Mouse (Mus musculus): ENCODE measurements around the gene Nr2c2.
"Not testable (repeated sequence)": the region's sequence is repeated elsewhere in the genome, so short reads cannot be mapped to it uniquely, and the experiment has no call there.

The Nr2c2 gene

GRCm38 (mm10) chr6:92091130-92091591 is at the start of gene Nr2c2:
Nr2c2 (plus strand) TSS chr6:92091390.
- DNase-seq (ENCODE audit: low spot score) = peak; percentile 89

- peak; percentile 57 for DNase-seq (ENCODE audit: low spot score)
These were observed 49.1 kb upstream of the Nr2c2 start for GRCm38 (mm10) chr6:92042055-92042454.

DNA sequence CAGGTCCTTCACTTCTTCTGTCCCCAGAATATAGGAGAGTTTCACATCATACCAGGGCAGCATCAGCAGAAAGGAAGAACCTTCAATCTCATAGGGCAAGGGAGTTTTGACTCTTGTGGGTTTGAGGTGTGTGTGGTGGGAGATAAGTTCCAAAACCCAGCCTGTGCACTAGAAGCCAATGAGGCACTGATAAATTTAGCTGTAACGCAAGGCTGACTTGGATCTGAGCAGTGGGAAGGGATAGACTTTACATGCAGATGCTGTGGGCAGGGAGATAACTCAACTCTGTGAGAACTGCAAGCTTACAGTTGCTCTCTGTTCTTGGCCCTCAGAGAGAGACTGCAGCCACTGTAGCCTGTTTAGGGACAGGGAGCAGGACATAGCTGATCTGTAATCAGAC is 48.3 kb upstream of the Nr2c2 start:
- no peak for DNase-seq (ENCODE audit: low spot score)

GRCm38 (mm10) chr6:92057768-92058167 is 33.4 kb upstream of the Nr2c2 start:
- DNase-seq (ENCODE audit: low spot score) = no peak

DNA sequence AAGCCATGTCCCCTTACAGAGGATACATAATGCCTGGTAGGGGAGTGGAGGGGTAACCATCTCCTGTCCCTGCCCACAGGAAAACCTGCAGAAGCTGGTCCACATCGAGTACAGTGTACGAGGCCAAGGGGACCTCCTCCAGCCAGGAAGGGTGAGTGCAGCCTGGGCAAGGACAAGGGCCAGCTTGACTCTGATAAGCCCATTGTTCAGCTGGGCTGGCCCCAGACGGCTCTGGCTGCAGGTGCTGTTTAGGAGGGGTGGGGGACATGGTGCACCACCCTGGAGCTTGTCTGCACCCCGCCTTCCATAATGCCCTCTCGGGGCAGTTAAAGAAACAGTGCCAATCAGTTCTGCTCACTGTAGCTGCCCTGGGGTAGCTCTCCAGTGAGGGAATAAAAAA is 29.5 kb upstream of the Nr2c2 start:
- peak; percentile 13 for DNase-seq (ENCODE audit: low spot score)

DNA sequence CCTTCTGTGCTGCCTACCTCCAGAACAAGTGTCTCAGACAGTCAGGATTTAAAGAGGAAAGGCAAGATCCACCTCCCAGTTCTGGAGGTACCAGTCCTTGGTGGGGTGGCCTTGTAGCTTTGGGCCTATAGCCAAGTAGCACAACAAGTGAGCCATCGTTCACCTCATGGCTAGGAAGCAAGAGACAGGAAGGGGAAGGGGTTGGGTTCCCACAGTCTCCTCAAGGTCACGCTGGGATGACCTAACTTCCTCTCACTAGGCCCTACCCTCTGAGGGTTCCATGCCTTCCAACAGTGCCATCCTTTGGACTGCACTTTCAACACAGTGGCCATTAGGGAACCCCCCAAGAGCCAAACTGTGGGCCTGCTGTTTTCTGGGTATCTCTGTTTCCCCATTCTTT is 27.7 kb upstream of the Nr2c2 start:
- DNase-seq (ENCODE audit: low spot score) = peak; percentile 12

DNA sequence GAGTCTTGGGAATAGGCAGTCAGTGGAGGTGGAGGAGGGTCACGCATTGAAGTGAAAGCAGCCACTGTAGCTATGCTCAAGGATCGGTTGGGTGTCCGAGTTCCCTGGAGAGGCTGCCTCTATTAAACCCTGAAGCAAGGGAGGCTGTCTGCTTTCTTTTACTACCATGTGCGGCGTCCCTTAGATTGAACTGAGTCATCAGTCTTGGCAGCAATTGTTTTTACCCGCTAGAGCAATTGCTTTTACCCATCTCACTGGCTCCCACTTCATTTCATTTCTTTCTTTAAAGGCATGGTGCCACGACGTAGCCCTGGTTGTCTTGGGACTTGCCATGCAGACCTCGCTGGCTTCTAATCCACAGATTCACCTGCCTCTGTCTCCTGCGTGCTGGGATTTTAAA is 27.1 kb upstream of the Nr2c2 start:
- DNase-seq (ENCODE audit: low spot score) = no peak

GRCm38 (mm10) chr6:92065721-92066496 is 25.3 kb upstream of the Nr2c2 start:
- DNase-seq (ENCODE audit: low spot score) = peak; percentile 34

- DNase-seq (ENCODE audit: low spot score) = peak; percentile 70
These were observed 23.9 kb upstream of the Nr2c2 start for GRCm38 (mm10) chr6:92067146-92067790.

GRCm38 (mm10) chr6:92071121-92071839 is 19.9 kb upstream of the Nr2c2 start:
- DNase-seq (ENCODE audit: low spot score) = peak; percentile 39

GRCm38 (mm10) chr6:92080730-92081129 is 10.5 kb upstream of the Nr2c2 start:
- DNase-seq (ENCODE audit: low spot score) = no peak

DNA sequence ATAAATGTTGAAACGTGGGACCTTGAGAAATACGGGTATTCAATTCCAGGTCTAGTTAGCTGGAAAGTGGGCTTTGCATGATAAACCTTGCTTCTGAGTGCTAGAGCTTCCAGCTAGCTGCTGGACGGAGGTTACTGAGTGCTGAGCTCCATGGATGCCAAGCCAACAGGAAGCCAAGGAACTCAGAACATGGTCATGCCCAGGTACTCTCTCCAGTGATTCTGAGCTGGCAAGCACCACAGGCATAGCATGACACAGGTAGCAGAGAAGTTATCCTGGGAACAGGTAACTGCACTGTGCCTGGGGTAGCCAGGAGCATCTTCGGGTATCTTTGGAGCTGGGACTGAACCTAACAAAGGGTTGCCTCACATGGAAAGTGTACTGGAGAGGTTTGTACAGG is 8.4 kb upstream of the Nr2c2 start:
- DNase-seq (ENCODE audit: low spot score) = no peak

DNA sequence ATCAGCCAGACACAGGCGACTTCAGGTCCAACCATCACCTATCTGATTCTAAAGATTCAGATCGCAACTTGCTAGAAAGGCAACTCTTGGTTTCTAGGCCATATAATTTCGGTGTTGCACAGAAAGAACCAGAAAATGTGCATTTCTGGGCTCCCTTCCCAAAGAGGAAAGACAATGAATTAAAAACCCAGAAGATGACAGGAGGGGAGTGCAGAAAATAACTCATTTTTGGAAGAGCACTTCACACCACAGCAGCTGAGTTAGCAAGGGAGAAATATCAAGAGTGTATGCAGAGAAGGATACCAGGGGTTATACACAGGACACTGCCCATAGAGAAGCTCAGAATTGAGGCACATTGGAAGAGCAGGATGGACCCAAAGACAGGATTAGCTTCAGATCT is 6.3 kb upstream of the Nr2c2 start:
- DNase-seq (ENCODE audit: low spot score) = no peak

DNA sequence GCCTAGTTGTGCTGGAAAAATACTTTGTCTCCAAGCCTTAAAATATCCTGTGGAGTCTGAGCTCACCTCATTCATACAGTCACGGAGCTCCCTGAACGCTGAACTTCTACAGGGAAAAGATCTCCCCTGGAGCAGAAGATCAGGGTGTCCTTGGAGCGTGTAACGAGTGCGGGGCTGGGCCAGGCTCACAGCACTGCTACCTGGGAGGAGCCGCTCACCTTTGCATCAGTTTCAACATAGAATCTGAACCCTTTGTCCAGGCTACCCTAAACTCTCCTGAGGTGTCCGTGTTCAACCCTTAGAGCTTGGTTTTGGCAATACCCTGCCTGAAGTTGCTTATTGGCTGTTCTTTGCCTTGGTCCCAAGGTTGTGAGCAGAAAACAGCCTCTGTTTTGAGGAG is 2.0 kb upstream of the Nr2c2 start:
- DNase-seq (ENCODE audit: low spot score) = not testable (repeated sequence)

DNA sequence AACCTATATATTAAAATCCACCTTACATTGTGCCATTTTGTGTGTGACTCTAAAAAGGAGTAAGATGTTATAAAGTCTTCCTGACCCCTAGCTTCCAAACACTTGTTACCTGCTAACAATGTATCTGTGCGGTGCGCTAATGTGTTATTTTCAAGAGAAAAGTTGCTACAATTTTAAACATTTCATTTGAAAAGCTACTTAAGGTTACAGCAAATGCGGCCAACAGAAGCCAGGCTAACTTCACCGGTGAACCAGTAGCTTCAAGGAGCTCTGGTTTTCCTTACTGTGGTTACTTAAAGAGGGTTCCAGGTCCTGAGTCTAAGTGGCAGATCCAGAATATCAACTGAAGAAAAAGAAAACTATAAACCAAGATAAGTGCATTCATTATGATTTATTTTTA is 1.2 kb upstream of the Nr2c2 start:
- DNase-seq (ENCODE audit: low spot score) = no peak

DNA sequence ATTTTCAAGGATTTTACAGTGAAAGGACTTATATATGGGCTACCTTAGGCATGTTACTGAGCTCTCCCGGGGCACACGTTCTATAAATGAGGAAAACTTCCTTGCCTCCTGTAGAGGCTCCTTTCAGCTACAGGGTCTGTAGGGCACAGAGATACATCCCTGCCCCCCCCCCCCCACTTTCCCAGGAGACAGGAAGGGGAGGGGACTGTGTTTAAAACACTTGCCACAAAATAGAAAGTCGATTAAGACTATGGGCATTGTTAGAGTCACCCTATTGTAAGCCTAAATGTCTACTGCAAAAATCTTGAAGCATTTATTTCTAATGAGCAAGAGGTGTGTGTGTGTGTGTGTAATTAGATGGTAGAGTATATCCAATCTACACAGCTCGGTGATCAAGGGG is 693 bp upstream of the Nr2c2 start:
- DNase-seq (ENCODE audit: low spot score) = no peak

DNA sequence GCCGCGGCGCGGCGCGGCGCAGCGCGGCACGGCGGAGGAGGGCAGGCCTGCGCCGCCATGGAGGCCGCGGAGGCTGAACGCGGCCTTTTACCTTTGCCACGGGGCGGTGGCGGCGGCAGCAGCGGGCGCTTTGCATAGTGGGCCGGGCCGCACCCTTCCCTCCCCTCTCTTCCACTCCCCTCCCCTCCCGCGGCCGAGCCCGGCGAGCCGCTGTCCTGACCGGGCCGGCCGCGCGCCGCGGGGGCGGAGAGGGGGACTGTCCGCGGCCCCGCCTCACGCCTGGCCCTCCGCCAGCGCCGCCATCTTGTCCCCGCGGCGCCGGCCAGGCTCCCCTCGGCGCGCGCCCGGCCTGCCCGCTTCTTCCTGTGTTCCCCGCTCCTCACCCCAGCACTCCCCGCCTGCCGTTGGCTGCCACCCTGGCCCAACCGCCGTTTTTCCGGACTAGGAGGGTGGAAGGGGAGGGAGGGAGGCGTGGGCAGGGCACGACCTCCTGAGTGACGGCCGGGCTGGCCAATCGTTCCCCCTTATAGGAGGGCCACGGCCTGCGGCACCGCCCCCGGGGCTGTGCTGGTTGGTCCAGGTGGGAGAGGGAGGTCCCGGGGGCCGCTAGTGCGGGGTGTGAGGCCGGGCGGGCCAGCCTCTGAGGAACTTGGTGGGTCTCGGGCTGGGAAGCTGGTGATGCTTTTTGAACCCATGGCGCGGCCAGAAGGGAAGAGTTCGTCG is 738 bp downstream of the Nr2c2 start:
- peak; percentile 99 for DNase-seq (ENCODE audit: low spot score)

GRCm38 (mm10) chr6:92092737-92093136 is 1.5 kb downstream of the Nr2c2 start:
- no peak for DNase-seq (ENCODE audit: low spot score)

DNA sequence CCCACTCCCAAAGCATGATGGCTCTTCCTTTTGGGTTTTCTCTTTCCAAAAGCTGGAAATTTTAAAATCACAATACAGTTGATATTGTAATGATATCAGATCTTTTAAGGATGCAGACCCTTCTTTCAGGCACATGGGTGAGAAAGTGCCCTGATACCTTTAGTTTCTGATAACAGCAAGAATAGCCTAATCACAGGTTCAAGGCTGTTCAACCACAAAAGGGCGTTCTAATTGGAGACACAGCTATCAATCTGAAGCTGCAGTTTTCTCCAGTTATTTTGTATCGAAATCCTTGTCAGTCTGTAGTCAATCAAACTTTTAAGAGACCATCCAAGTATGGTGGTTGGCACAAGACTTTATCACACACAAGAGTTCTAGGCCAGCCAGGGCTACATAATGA is 2.7 kb downstream of the Nr2c2 start:
- DNase-seq (ENCODE audit: low spot score) = no peak

DNA sequence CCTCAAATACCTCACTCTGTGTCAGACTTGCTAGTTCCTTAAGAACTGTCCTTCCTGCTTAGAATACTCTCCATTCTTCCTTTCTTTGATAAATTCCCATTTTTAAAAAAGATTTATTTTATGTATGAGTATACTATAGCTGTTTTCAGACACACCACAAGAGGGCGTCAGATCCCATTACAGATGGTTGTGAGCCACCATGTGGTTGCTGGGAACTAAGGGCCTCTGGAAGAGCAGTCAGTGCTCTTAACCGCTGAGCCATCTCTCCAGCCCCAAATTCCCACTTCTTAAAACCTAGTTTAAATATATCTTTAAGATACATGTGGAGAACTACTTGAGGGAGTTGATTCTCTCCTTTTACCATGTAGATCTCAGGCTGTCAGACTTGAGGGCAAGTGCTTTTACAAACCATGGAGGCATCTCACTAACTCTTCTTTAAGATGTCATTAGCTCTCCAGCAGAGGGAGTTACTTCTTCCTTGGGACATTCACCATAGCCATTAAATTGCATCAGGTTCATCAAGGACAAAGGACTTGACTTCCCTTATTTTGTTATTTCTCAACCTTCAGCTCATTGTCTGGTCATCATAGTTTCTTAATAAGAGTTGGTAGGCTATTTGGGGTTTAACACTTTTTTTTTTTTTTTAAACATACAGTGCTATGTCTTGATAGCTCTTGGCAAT is 9.6 kb downstream of the Nr2c2 start:
- peak; percentile 18 for DNase-seq (ENCODE audit: low spot score)

DNA sequence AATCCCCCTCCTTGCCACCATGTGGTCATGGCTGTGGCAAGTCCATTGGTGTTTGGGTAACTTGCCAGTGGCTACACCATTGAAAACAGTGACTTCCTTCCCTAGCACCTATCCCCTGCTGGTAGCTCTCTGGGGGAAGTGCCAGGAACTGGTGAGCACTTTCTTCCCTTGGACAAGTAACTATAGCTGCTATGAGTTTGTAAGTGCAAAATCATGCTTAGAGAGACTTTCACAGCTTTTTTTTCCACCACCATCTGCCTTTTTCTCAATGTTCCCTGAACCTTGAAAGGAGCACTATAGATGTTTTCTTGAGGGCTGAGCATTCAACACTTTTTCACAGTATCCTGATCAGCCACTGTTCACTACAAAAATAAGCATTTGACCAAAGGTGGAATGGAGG is 33.4 kb downstream of the Nr2c2 start:
- no peak for DNase-seq (ENCODE audit: low spot score)

Measured in lung, postnatal 25 days (tissue).